Mouse (Mus musculus) lung, embryonic 15.5 days (tissue): ENCODE measurements around the gene Ptgdr. TPM values are rescaled to one million over a fixed set of nuclear protein-coding genes. Genes with fewer than 3 reads are reported as not detected.

Experiments used
- polyA plus RNA-seq: library from polyadenylated mRNA; unstranded; fragments of >200 nt; fragmentation: Nextera tagmentation; extraction: Ambion mirVana; gene quantifications from 2 replicates; pipeline ENCODE4 v1.2.1, GENCODE M21; 2015

Gene Ptgdr
- polyA plus RNA-seq, 1 experiment from 2014 or later = 0.11 TPM

Other genes starting within 250 kb of the Ptgdr start
- not detected in 2 replicates for gene Gm5624, start 231.4 kb downstream of the Ptgdr start, polyA plus RNA-seq
- gene Gm8257, start 152.9 kb downstream of the Ptgdr start, polyA plus RNA-seq = not detected in 2 replicates
- not detected in 2 replicates for gene Gm8267, start 109.0 kb downstream of the Ptgdr start, polyA plus RNA-seq
- 4.1 and 4.5 TPM in 2 replicates for gene Ptger2, start 128.8 kb upstream of the Ptgdr start, polyA plus RNA-seq